Mouse (Mus musculus): ENCODE data around the gene Preb.

Preb gene

GRCm38 (mm10) chr5:30954556-30954955 is 5.6 kb downstream of the Preb start:
- no peak for DNase-seq

- DNase-seq, result no peak
Measured at GRCm38 (mm10) chr5:30954065-30954464, 6.1 kb downstream of the Preb start.

- no peak for DNase-seq
Measured at GRCm38 (mm10) chr5:30952551-30952950, 7.6 kb downstream of the Preb start.

- no peak for DNase-seq
Measured at GRCm38 (mm10) chr5:30951706-30952105, 8.5 kb downstream of the Preb start.

GRCm38 (mm10) chr5:30950922-30951321 is 9.2 kb downstream of the Preb start:
- DNase-seq, result no peak

- DNase-seq, result no peak
Measured at GRCm38 (mm10) chr5:30950451-30950850, 9.7 kb downstream of the Preb start.

- DNase-seq, result peak; percentile 94 to 96
Measured at GRCm38 (mm10) chr5:30949654-30950326, 10.4 kb downstream of the Preb start.

- peak; percentile 72 to 81 for DNase-seq
Measured at GRCm38 (mm10) chr5:30948620-30949019, 11.5 kb downstream of the Preb start.

- peak; percentile 75 to 78 for DNase-seq
Measured at GRCm38 (mm10) chr5:30944956-30945781, 15.0 kb downstream of the Preb start, which contains the start of gene Cgref1. TSS of gene Cgref1 (minus strand) at chr5:30945591.

- peak in 1 of 2 experiments; percentile 65 for DNase-seq
Measured at GRCm38 (mm10) chr5:30944344-30944743, 15.8 kb downstream of the Preb start.

GRCm38 (mm10) chr5:30943004-30943403 is 17.2 kb downstream of the Preb start:
- peak; percentile 48 to 62 for DNase-seq

- no peak for DNase-seq
Measured at GRCm38 (mm10) chr5:30934725-30935461, 25.3 kb downstream of the Preb start.

- DNase-seq, result no peak
Measured at GRCm38 (mm10) chr5:30933705-30934104, 26.5 kb downstream of the Preb start.

GRCm38 (mm10) chr5:30931378-30931777 is 28.8 kb downstream of the Preb start:
- DNase-seq, result no peak

- DNase-seq, result no peak
Measured at GRCm38 (mm10) chr5:30930846-30931245, 29.3 kb downstream of the Preb start.

GRCm38 (mm10) chr5:30930121-30930520 is 30.0 kb downstream of the Preb start:
- peak; percentile 58 to 80 for DNase-seq

- DNase-seq, result peak in 1 of 2 experiments; percentile 7
Measured at GRCm38 (mm10) chr5:30927945-30928529, 32.1 kb downstream of the Preb start.

GRCm38 (mm10) chr5:30926073-30926472 is 34.1 kb downstream of the Preb start:
- DNase-seq, result peak; percentile 80 to 92

GRCm38 (mm10) chr5:30925217-30925616 is 34.9 kb downstream of the Preb start:
- peak; percentile 90 to 92 for DNase-seq

- no peak for DNase-seq
Measured at GRCm38 (mm10) chr5:30924614-30925013, 35.5 kb downstream of the Preb start.

- no peak for DNase-seq
Measured at GRCm38 (mm10) chr5:30923119-30923518, 37.0 kb downstream of the Preb start.

- no peak for DNase-seq
Measured at GRCm38 (mm10) chr5:30922581-30923041, 37.5 kb downstream of the Preb start.

Data from kidney, adult 8-10 months (tissue).